Comparison of ENCODE assay signal across 16 mouse cellular contexts in the genomic region with DNA sequence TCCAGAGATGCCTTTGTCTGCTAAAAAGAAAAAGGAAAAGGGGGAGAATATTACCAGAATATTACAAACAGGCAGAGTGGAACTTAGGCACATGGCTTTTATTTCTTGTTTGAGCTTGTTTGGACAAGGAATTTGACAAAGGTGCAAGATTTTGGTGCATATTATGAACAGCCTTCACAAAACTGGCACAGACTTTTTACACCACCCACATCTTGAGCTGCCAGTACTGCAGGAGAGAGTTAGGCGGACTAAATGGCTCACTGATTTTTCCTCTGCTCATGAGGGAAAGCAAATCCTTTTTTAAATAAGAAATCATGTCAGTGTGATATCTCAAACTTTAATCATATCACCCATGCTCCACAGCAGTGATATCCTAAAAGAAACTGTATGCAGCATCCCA.
DNase-seq lines count a peak whose midpoint lies in the region.
"Had no signal": no experiment of that assay in that cellular context is flagged by ENCODE, and none has a peak within 500 bp of the region (broad histone marks: within the 10 kb centered on the region; RNA-seq: fewer than 3 reads in every experiment).

No protein-coding gene starts in this region.

- DNase-seq in layer of hippocampus, adult 18-20 months (ENCODE audit: low spot score in 2 of 2) = peak; percentile 1 to 7
- no peak for DNase-seq in layer of hippocampus, adult 9-10 months (ENCODE audit: low spot score)
- peak; percentile 2 to 64 for DNase-seq in left cerebral cortex, postnatal 25 days (ENCODE audit: low spot score in 2 of 2)
- DNase-seq in left cerebral cortex, adult 8-10 months (ENCODE audit: low spot score in 2 of 2) = no peak
- peak; percentile 50 for DNase-seq in brain, adult 2 months (ENCODE audit: low read depth, low spot score)
- peak; percentile 24 for DNase-seq in telencephalon, adult 2 months (ENCODE audit: low read depth, low spot score)
- DNase-seq: adrenal gland, adult 2 months; adrenal gland, postnatal 25 days; cerebellum, adult 18-20 months; cerebellum, adult 9-10 months; cerebellum, postnatal 14 days; forebrain, postnatal 0 days; gastrocnemius, postnatal 25 days; heart, adult 18-20 months; heart, postnatal 10 days; heart, postnatal 36 days had no signal

- intact Hi-C loops in left cerebral cortex, postnatal 25 days (cut with DNase I) = no loop called here

Comparison
In these comparisons a context has a peak if more than half of its experiments do, and no peak if none do; other contexts are left out.
1. DNase-seq: peak in layer of hippocampus, adult 18-20 months (2 of 2), left cerebral cortex, postnatal 25 days (2 of 2), brain, adult 2 months (single experiment) and telencephalon, adult 2 months (single experiment); none in layer of hippocampus, adult 9-10 months (single experiment) and left cerebral cortex, adult 8-10 months (0 of 2).